Mouse (Mus musculus): Measurements from ENCODE around the gene Arhgap40. TPM values are rescaled to one million over a fixed set of nuclear protein-coding genes. Genes with fewer than 3 reads are reported as not detected.

Arhgap40 gene
- polyA plus RNA-seq (2016; fragmentation: Nextera tagmentation; extraction: Ambion mirVana): 0.16 TPM in 1 of 2 replicates, not detected in the other

- 0 out of 2 replicates have a peak, but pooled peaks cover 2% of the 10 kb centered on the region for H3K4me1 ChIP-seq
- H3K4me3 ChIP-seq: no peak within 1 kb of the TSS
- no peak within 1 kb of the TSS for H3K27ac ChIP-seq
- H3K27me3 ChIP-seq (ENCODE audit: low read depth, poor library complexity, severe bottlenecking): no peaks in the 10 kb centered on the region
- WGBS: 87% methylated on average over 10 of the region's 10 CpGs
- DNase-seq (ENCODE audit: low spot score): no peak
- no peaks in the 10 kb centered on the region for H3K9me3 ChIP-seq (replicated peaks)
- H3K36me3 ChIP-seq: no peaks in the 10 kb centered on the region
These were observed at the start of gene Arhgap40 for GRCm38 (mm10) chr2:158512528-158512927. Gene Arhgap40 (plus strand): TSS chr2:158512796.

- DNase-seq (ENCODE audit: low spot score): no peak
- H3K27ac ChIP-seq: no peak overlapping the region
- no peaks in the 10 kb centered on the region for H3K9me3 ChIP-seq (replicated peaks)
- no peaks in the 10 kb centered on the region for H3K4me1 ChIP-seq
- no peak overlapping the region for H3K4me3 ChIP-seq
- H3K27me3 ChIP-seq (ENCODE audit: low read depth, poor library complexity, severe bottlenecking): no peaks in the 10 kb centered on the region
- H3K36me3 ChIP-seq: peaks cover 70% of the 10 kb centered on the region
- 93% methylated on average over 1 of the region's 1 CpGs for WGBS
These were observed 38.4 kb upstream of the Arhgap40 start for GRCm38 (mm10) chr2:158474159-158474558.

GRCm38 (mm10) chr2:158477640-158478039 is 35.0 kb upstream of the Arhgap40 start:
- 90% methylated on average over 3 of the region's 3 CpGs for WGBS
- Histone ChIP-seq H3K4me3 (no peak overlapping the region), H3K27ac (no peak overlapping the region), H3K27me3 (ENCODE audit: low read depth, poor library complexity, severe bottlenecking) (no peaks in the 10 kb centered on the region), H3K9me3 (replicated peaks) (no peaks in the 10 kb centered on the region), H3K4me1 (no peaks in the 10 kb centered on the region), H3K36me3 (peaks cover 86% of the 10 kb centered on the region)
- no peak for DNase-seq (ENCODE audit: low spot score)

GRCm38 (mm10) chr2:158498457-158498856 is 14.1 kb upstream of the Arhgap40 start:
- peaks cover 52% of the 10 kb centered on the region for H3K36me3 ChIP-seq
- H3K9me3 ChIP-seq (replicated peaks): no peaks in the 10 kb centered on the region
- no peaks in the 10 kb centered on the region; the same call in 1 of the 2 replicates for H3K4me1 ChIP-seq
- H3K4me3 ChIP-seq: no peak overlapping the region
- 86% methylated on average over 5 of the region's 5 CpGs for WGBS
- H3K27me3 ChIP-seq (ENCODE audit: low read depth, poor library complexity, severe bottlenecking): no peaks in the 10 kb centered on the region
- H3K27ac ChIP-seq: no peak overlapping the region
- DNase-seq (ENCODE audit: low spot score): no peak

GRCm38 (mm10) chr2:158501836-158502812 is 10.5 kb upstream of the Arhgap40 start, which contains the start of gene Adig:
Gene Adig (plus strand): TSS chr2:158502612.
- DNase-seq (ENCODE audit: low spot score): no peak
- Histone ChIP-seq H3K9me3 (replicated peaks) (no peaks in the 10 kb centered on the region), H3K4me3 (no peak within 1 kb of the TSS), H3K4me1 (no peaks in the 10 kb centered on the region; the same call in 1 of the 2 replicates), H3K27me3 (ENCODE audit: low read depth, poor library complexity, severe bottlenecking) (no peaks in the 10 kb centered on the region), H3K27ac (no peak within 1 kb of the TSS), H3K36me3 (peaks cover 18% of the 10 kb centered on the region)
- 78% methylated on average over 11 of the region's 11 CpGs for WGBS

GRCm38 (mm10) chr2:158503226-158503625 is 9.4 kb upstream of the Arhgap40 start:
- Histone ChIP-seq H3K27me3 (ENCODE audit: low read depth, poor library complexity, severe bottlenecking) (no peaks in the 10 kb centered on the region), H3K4me3 (no peak overlapping the region), H3K36me3 (peaks cover 9% of the 10 kb centered on the region), H3K27ac (no peak overlapping the region), H3K4me1 (no peaks in the 10 kb centered on the region; the same call in 1 of the 2 replicates), H3K9me3 (replicated peaks) (no peaks in the 10 kb centered on the region)
- DNase-seq (ENCODE audit: low spot score): no peak
- 87% methylated on average over 7 of the region's 7 CpGs for WGBS

GRCm38 (mm10) chr2:158503671-158504070 is 8.9 kb upstream of the Arhgap40 start:
- no peaks in the 10 kb centered on the region for H3K9me3 ChIP-seq (replicated peaks)
- H3K27ac ChIP-seq: no peak overlapping the region
- H3K36me3 ChIP-seq: peaks cover 4% of the 10 kb centered on the region
- no peak for DNase-seq (ENCODE audit: low spot score)
- H3K27me3 ChIP-seq (ENCODE audit: low read depth, poor library complexity, severe bottlenecking): no peaks in the 10 kb centered on the region
- no peaks in the 10 kb centered on the region; the same call in 1 of the 2 replicates for H3K4me1 ChIP-seq
- WGBS: 78% methylated on average over 4 of the region's 4 CpGs
- H3K4me3 ChIP-seq: no peak overlapping the region

- H3K4me3 ChIP-seq: no peak overlapping the region
- H3K27me3 ChIP-seq (ENCODE audit: low read depth, poor library complexity, severe bottlenecking): no peaks in the 10 kb centered on the region
- no peak for DNase-seq (ENCODE audit: low spot score)
- H3K27ac ChIP-seq: no peak overlapping the region
- 78% methylated on average over 5 of the region's 5 CpGs for WGBS
- H3K9me3 ChIP-seq (replicated peaks): no peaks in the 10 kb centered on the region
- H3K4me1 ChIP-seq: 0 out of 2 replicates have a peak, but pooled peaks cover 2% of the 10 kb centered on the region
- no peaks in the 10 kb centered on the region for H3K36me3 ChIP-seq
These were observed 6.1 kb upstream of the Arhgap40 start for GRCm38 (mm10) chr2:158506475-158506874.

GRCm38 (mm10) chr2:158507046-158507445 is 5.5 kb upstream of the Arhgap40 start:
- H3K9me3 ChIP-seq (replicated peaks): no peaks in the 10 kb centered on the region
- no peak overlapping the region for H3K4me3 ChIP-seq
- WGBS: 94% methylated on average over 10 of the region's 10 CpGs
- DNase-seq (ENCODE audit: low spot score): no peak
- H3K27me3 ChIP-seq (ENCODE audit: low read depth, poor library complexity, severe bottlenecking): no peaks in the 10 kb centered on the region
- H3K27ac ChIP-seq: no peak overlapping the region
- H3K4me1 ChIP-seq: 0 out of 2 replicates have a peak, but pooled peaks cover 2% of the 10 kb centered on the region
- H3K36me3 ChIP-seq: no peaks in the 10 kb centered on the region

GRCm38 (mm10) chr2:158510665-158511064 is 1.9 kb upstream of the Arhgap40 start:
- DNase-seq (ENCODE audit: low spot score): no peak
- no peak overlapping the region for H3K27ac ChIP-seq
- WGBS: 89% methylated on average over 6 of the region's 6 CpGs
- no peak overlapping the region for H3K4me3 ChIP-seq
- H3K9me3 ChIP-seq (replicated peaks): no peaks in the 10 kb centered on the region
- no peaks in the 10 kb centered on the region for H3K27me3 ChIP-seq (ENCODE audit: low read depth, poor library complexity, severe bottlenecking)
- H3K4me1 ChIP-seq: 0 out of 2 replicates have a peak, but pooled peaks cover 2% of the 10 kb centered on the region
- H3K36me3 ChIP-seq: no peaks in the 10 kb centered on the region

- WGBS: 91% methylated on average over 12 of the region's 12 CpGs
- 0 out of 2 replicates have a peak, but pooled peaks cover 2% of the 10 kb centered on the region for H3K4me1 ChIP-seq
- DNase-seq (ENCODE audit: low spot score): no peak
- no peak overlapping the region for H3K4me3 ChIP-seq
- no peaks in the 10 kb centered on the region for H3K36me3 ChIP-seq
- H3K9me3 ChIP-seq (replicated peaks): no peaks in the 10 kb centered on the region
- no peak overlapping the region for H3K27ac ChIP-seq
- H3K27me3 ChIP-seq (ENCODE audit: low read depth, poor library complexity, severe bottlenecking): no peaks in the 10 kb centered on the region
These were observed 1.3 kb downstream of the Arhgap40 start for GRCm38 (mm10) chr2:158513821-158514336.

GRCm38 (mm10) chr2:158518583-158518982 is 6.0 kb downstream of the Arhgap40 start:
- no peaks in the 10 kb centered on the region for H3K36me3 ChIP-seq
- no peaks in the 10 kb centered on the region for H3K9me3 ChIP-seq (replicated peaks)
- 79% methylated on average over 6 of the region's 6 CpGs for WGBS
- no peak overlapping the region for H3K27ac ChIP-seq
- DNase-seq (ENCODE audit: low spot score): no peak
- no peak overlapping the region for H3K4me3 ChIP-seq
- H3K27me3 ChIP-seq (ENCODE audit: low read depth, poor library complexity, severe bottlenecking): no peaks in the 10 kb centered on the region
- no peaks in the 10 kb centered on the region for H3K4me1 ChIP-seq

- no peak overlapping the region for H3K4me3 ChIP-seq
- no peaks in the 10 kb centered on the region for H3K36me3 ChIP-seq
- H3K27ac ChIP-seq: no peak overlapping the region
- WGBS: 84% methylated on average over 11 of the region's 11 CpGs
- H3K4me1 ChIP-seq: no peaks in the 10 kb centered on the region
- no peaks in the 10 kb centered on the region for H3K27me3 ChIP-seq (ENCODE audit: low read depth, poor library complexity, severe bottlenecking)
- no peak for DNase-seq (ENCODE audit: low spot score)
- no peaks in the 10 kb centered on the region for H3K9me3 ChIP-seq (replicated peaks)
These were observed 6.5 kb downstream of the Arhgap40 start for GRCm38 (mm10) chr2:158519071-158519470.
